Mouse (Mus musculus): Measurements from ENCODE around the gene Asb3. TPM values are rescaled to one million over a fixed set of nuclear protein-coding genes. Genes with fewer than 3 reads are reported as not detected.

Asb3 gene
- polyA plus RNA-seq, 1 experiment from 2014 or later = 18.9 TPM

DNA sequence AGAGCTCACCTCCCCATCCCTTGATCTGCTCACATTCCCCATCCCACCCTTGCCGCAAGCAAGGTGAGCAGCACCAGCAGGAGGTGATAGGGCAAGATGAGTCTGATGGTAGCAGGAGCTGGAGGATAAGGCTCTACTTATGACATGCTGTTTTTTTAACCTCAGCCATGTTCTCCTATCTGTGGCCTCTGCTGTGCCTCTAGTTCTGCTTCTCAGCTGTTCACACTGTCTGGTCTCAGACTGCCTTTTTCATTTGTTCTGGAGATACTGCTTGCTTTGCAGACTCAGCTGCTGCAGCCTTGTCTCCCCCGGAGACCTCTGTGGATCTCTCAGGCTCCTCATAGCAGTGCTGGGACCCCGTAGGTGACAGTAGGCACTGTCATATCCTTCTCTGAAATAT, 38.1 kb downstream of the Asb3 start:
- Histone ChIP-seq H3K9ac (ENCODE audit: low read depth, low read length) (no peak overlapping the region), H3K36me3 (ENCODE audit: control insufficient read depth, insufficient read depth, low read length) (peaks cover 2% of the 10 kb centered on the region; the same call in 1 of the 2 replicates), H3K27me3 (replicated peaks; ENCODE audit: control insufficient read depth, insufficient read depth, low read length) (no peaks in the 10 kb centered on the region), H3K4me1 (replicated peaks; ENCODE audit: control insufficient read depth, insufficient read depth, low read length) (no peaks in the 10 kb centered on the region), H3K4me3 (ENCODE audit: low read depth, low read length) (no peak overlapping the region), H3K9me3 (ENCODE audit: control insufficient read depth, low read length) (no peaks in the 10 kb centered on the region), H3K4me2 (no peak overlapping the region), H3K27ac (ENCODE audit: low read depth, low read length) (no peak overlapping the region)
- ATAC-seq (replicated peaks; ENCODE audit: low FRiP score) = no peak
- DNase-seq (ENCODE audit: low spot score) = no peak
- 92% methylated on average over 3 of the region's 3 CpGs for WGBS

DNA sequence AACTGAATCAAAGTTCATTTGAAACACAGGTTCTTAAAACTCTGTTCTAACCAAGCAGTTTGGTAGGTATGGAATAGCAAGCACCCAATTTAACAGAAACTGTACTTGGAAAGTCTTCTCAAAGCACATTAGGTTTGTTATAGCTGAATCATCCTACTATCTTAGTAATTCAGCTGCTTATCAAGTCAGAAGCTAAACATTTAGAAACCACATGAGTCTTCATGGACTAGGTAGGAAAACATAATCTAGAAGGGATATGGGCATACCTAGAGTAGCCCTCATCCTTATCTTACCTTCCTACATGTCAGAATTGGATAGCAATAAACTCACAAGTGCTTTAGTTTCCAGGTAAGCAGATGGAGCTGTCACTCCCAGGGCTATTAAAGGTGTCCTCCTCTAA, 42.9 kb downstream of the Asb3 start:
- no peak overlapping the region for H3K27ac ChIP-seq (ENCODE audit: low read depth, low read length)
- DNase-seq (ENCODE audit: low spot score) = no peak

DNA sequence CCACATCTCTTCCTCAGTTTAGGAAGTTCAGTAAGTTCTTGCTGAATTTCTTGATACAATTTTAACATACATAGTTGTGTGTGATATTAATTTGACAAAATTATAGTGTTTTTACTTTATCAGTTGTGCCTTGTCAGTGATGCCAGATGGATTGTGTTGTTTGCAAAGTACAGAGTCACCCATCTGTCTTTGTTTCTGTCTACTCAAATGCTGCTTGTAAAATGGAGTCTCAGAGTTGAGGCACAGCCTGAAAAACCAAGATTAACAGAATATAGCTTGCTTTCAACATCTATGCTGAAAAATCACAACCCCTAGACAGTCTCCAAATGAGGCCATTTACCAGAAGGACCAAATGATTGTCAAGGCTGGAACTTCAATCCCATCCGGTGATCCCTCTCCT, 43.3 kb downstream of the Asb3 start:
- 100% methylated on average over 1 of the region's 1 CpGs for WGBS
- DNase-seq (ENCODE audit: low spot score) = no peak
- Histone ChIP-seq H3K4me1 (replicated peaks; ENCODE audit: control insufficient read depth, insufficient read depth, low read length) (no peaks in the 10 kb centered on the region), H3K27me3 (replicated peaks; ENCODE audit: control insufficient read depth, insufficient read depth, low read length) (no peaks in the 10 kb centered on the region), H3K9me3 (ENCODE audit: control insufficient read depth, low read length) (no peaks in the 10 kb centered on the region), H3K4me2 (no peak overlapping the region), H3K27ac (ENCODE audit: low read depth, low read length) (no peak overlapping the region), H3K36me3 (ENCODE audit: control insufficient read depth, insufficient read depth, low read length) (peaks cover 8% of the 10 kb centered on the region; the same call in 1 of the 2 replicates), H3K4me3 (ENCODE audit: low read depth, low read length) (no peak overlapping the region), H3K9ac (ENCODE audit: low read depth, low read length) (no peak overlapping the region)
- ATAC-seq (replicated peaks; ENCODE audit: low FRiP score) = no peak

More for the DNA sequence above, 42.9 kb downstream of the Asb3 start:
- H3K27me3 ChIP-seq (replicated peaks; ENCODE audit: control insufficient read depth, insufficient read depth, low read length) = no peaks in the 10 kb centered on the region
- H3K4me2 ChIP-seq = no peak overlapping the region
- H3K4me3 ChIP-seq (ENCODE audit: low read depth, low read length) = no peak overlapping the region
- H3K9me3 ChIP-seq (ENCODE audit: control insufficient read depth, low read length) = no peaks in the 10 kb centered on the region
- H3K4me1 ChIP-seq (replicated peaks; ENCODE audit: control insufficient read depth, insufficient read depth, low read length) = no peaks in the 10 kb centered on the region
- no peak overlapping the region for H3K9ac ChIP-seq (ENCODE audit: low read depth, low read length)
- H3K36me3 ChIP-seq (ENCODE audit: control insufficient read depth, insufficient read depth, low read length) = peaks cover 8% of the 10 kb centered on the region; the same call in 1 of the 2 replicates
- no peak; the same call in 1 of the 2 replicates for ATAC-seq (replicated peaks; ENCODE audit: low FRiP score)

DNA sequence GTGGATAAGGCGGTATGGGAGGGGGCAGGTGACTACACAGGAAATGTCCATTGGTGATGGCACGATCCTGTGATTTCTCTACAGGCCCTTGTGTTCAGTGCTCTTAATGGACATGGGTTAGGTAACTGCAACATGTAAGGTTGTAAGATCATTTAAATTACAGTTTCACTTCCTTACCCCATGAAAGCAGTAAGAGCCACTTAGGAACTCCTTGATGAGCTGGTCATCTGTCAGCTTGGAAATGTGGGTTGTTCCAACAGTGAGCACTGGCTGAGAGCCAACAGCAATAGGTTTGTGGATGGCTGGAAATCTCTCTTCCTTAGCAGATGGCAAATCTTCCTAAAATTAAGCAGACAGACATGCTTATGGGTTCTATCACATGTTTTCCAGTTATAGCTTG, 58.3 kb downstream of the Asb3 start:
- H3K36me3 ChIP-seq (ENCODE audit: control insufficient read depth, insufficient read depth, low read length) = peaks cover 23% of the 10 kb centered on the region
- no peaks in the 10 kb centered on the region for H3K4me1 ChIP-seq (replicated peaks; ENCODE audit: control insufficient read depth, insufficient read depth, low read length)
- no peak overlapping the region for H3K4me2 ChIP-seq
- DNase-seq (ENCODE audit: low spot score) (no peak), ATAC-seq (replicated peaks; ENCODE audit: low FRiP score) (no peak)
- WGBS = 96% methylated on average over 2 of the region's 2 CpGs
- no peaks in the 10 kb centered on the region for H3K27me3 ChIP-seq (replicated peaks; ENCODE audit: control insufficient read depth, insufficient read depth, low read length)
- H3K9ac ChIP-seq (ENCODE audit: low read depth, low read length) = no peak overlapping the region
- H3K27ac ChIP-seq (ENCODE audit: low read depth, low read length) = no peak overlapping the region
- H3K4me3 ChIP-seq (ENCODE audit: low read depth, low read length) = no peak overlapping the region
- no peaks in the 10 kb centered on the region for H3K9me3 ChIP-seq (ENCODE audit: control insufficient read depth, low read length)

DNA sequence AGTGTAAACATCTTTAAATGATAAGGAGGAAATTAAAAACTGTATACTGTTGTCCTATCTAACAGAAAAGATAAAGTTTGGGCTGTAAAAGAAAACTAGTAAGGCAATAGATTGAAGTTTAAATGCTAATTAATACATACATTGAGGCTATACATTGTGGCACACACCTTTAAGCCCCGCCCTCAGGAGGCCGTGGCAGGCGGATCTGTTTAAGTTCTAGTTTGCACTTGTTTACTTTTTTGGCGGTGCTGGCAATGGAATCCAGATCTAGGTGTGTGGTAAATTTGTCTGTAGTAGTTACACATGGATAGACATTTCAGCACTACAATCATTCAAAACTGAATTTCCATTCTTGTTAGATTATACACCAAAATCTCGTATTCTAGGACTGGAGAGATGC, 67.6 kb downstream of the Asb3 start:
- H3K27ac ChIP-seq (ENCODE audit: low read depth, low read length) = no peak overlapping the region
- H3K9ac ChIP-seq (ENCODE audit: low read depth, low read length) = peak overlapping the region; percentile 69; the same call in 1 of the 2 replicates
- ATAC-seq (replicated peaks; ENCODE audit: low FRiP score) = no peak
- H3K4me2 ChIP-seq = peak overlapping the region; percentile 68
- no peaks in the 10 kb centered on the region for H3K27me3 ChIP-seq (replicated peaks; ENCODE audit: control insufficient read depth, insufficient read depth, low read length)
- H3K4me1 ChIP-seq (replicated peaks; ENCODE audit: control insufficient read depth, insufficient read depth, low read length) = no peaks in the 10 kb centered on the region; the same call in 1 of the 2 replicates
- DNase-seq (ENCODE audit: low spot score) = no peak
- H3K36me3 ChIP-seq (ENCODE audit: control insufficient read depth, insufficient read depth, low read length) = peaks cover 8% of the 10 kb centered on the region; the same call in 1 of the 2 replicates
- 55% methylated on average over 5 of the region's 5 CpGs for WGBS
- no peaks in the 10 kb centered on the region for H3K9me3 ChIP-seq (ENCODE audit: control insufficient read depth, low read length)
- peak overlapping the region; percentile 86 for H3K4me3 ChIP-seq (ENCODE audit: low read depth, low read length)

DNA sequence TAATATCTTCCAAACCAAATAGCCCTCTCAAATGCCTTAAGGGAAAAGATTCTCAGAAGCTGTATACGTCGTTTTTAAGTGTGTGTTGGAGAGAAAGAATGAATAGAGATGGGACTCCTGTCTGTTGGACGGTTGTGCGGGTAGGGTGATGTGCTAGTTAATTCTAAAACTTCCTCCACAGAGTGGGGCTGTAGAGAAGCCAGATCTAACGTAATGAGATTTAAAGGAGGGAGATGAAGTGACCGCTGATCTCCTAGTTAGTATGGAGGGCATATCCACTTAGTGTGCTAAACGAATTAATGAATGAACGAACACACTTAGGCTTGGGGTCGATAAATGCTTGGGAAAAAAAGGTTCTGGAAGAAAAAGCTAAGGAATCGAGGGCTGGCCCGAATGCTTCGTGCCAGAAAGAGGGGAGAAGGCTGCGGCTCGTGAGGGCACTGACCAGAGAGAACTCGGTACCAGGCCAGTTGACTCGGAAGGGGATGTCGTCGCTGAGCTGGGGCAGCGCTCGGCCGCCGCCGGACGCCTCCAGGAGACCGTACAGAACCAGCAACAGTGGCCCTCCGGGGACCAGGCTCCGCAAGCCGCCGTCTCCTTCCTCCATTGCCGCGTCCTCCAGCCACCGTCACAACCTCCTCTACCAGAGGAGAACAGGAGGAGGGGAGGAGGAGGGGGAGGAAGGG, 68.4 kb downstream of the Asb3 start:
- WGBS = 2% methylated on average over 20 of the region's 32 CpGs
- DNase-seq (ENCODE audit: low spot score) = peak; percentile 63
- Histone ChIP-seq H3K9ac (ENCODE audit: low read depth, low read length) (peak overlapping the region; percentile 69), H3K4me2 (peak overlapping the region; percentile 68), H3K36me3 (ENCODE audit: control insufficient read depth, insufficient read depth, low read length) (peaks cover 8% of the 10 kb centered on the region; the same call in 1 of the 2 replicates), H3K4me3 (ENCODE audit: low read depth, low read length) (peak overlapping the region; percentile 86), H3K4me1 (replicated peaks; ENCODE audit: control insufficient read depth, insufficient read depth, low read length) (no peaks in the 10 kb centered on the region; the same call in 1 of the 2 replicates), H3K27ac (ENCODE audit: low read depth, low read length) (peak overlapping the region; percentile 57; the same call in 1 of the 2 replicates), H3K9me3 (ENCODE audit: control insufficient read depth, low read length) (no peaks in the 10 kb centered on the region), H3K27me3 (replicated peaks; ENCODE audit: control insufficient read depth, insufficient read depth, low read length) (no peaks in the 10 kb centered on the region)
- ATAC-seq (replicated peaks; ENCODE audit: low FRiP score) = peak; percentile 83

DNA sequence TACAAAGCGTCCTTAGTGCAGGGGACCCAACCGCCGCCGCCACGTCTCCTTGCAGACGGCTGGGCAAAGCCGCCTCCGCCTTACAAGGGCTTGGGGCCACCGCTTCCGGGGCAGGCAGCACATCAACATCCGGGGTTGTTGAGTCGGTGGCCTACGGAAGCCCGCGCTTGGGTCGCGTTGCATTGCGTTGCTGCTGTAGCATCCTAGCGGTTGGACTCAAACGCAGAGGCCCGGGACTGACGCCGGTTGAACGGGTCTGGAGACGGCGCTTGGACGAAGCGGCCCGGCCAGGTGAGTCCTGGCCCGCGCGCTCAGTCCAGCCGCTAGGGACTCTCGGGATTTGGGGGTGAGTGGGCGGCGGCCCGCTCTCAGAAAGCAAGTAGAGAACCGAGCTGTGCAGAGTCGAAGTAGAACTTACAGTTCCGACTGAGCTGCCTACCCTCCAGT, 69.1 kb downstream of the Asb3 start, which contains the start of gene Erlec1:
TSS of gene Erlec1 (minus strand) at position 57 of the 447 bp plus-strand sequence.
- Histone ChIP-seq H3K36me3 (ENCODE audit: control insufficient read depth, insufficient read depth, low read length) (peaks cover 8% of the 10 kb centered on the region; the same call in 1 of the 2 replicates), H3K4me1 (replicated peaks; ENCODE audit: control insufficient read depth, insufficient read depth, low read length) (no peaks in the 10 kb centered on the region; the same call in 1 of the 2 replicates), H3K27ac (ENCODE audit: low read depth, low read length) (peak within 1 kb of the TSS; percentile 57), H3K9ac (ENCODE audit: low read depth, low read length) (peak within 1 kb of the TSS; percentile 88), H3K9me3 (ENCODE audit: control insufficient read depth, low read length) (no peaks in the 10 kb centered on the region), H3K27me3 (replicated peaks; ENCODE audit: control insufficient read depth, insufficient read depth, low read length) (no peaks in the 10 kb centered on the region), H3K4me2 (peak within 1 kb of the TSS; percentile 85), H3K4me3 (ENCODE audit: low read depth, low read length) (peak within 1 kb of the TSS; percentile 86)
- peak; percentile 96 for ATAC-seq (replicated peaks; ENCODE audit: low FRiP score)
- under 1% methylated on average over 40 of the region's 40 CpGs for WGBS
- DNase-seq (ENCODE audit: low spot score) = peak; percentile 83

DNA sequence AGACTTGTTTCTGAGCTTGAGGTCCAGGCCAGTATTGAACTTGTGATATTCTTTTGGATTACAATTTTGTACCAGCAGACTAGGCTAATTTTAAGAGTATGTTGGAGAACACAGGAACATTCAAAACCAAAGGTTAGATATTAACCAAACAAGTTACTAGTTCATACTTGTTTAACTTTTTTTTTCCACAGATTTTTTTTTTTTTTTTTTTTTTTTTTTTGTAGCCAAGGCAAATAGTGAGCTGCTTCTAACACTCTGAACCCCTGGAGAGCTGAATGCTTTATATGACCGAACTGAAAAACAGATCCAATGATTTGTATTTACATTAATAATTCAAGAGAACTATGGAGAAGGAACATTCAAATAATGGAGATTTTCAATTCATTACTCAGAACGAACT, 100.0 kb downstream of the Asb3 start:
- Histone ChIP-seq H3K4me2 (peak overlapping the region; percentile 66), H3K4me1 (replicated peaks; ENCODE audit: control insufficient read depth, insufficient read depth, low read length) (peaks cover 4% of the 10 kb centered on the region; the same call in 1 of the 2 replicates), H3K27ac (ENCODE audit: low read depth, low read length) (no peak overlapping the region), H3K9ac (ENCODE audit: low read depth, low read length) (no peak overlapping the region), H3K4me3 (ENCODE audit: low read depth, low read length) (peak overlapping the region; percentile 69), H3K27me3 (replicated peaks; ENCODE audit: control insufficient read depth, insufficient read depth, low read length) (no peaks in the 10 kb centered on the region), H3K9me3 (ENCODE audit: control insufficient read depth, low read length) (no peaks in the 10 kb centered on the region), H3K36me3 (ENCODE audit: control insufficient read depth, insufficient read depth, low read length) (no peaks in the 10 kb centered on the region)
- 46% methylated on average over 2 of the region's 2 CpGs for WGBS
- DNase-seq (ENCODE audit: low spot score) (no peak), ATAC-seq (replicated peaks; ENCODE audit: low FRiP score) (no peak)
